Mouse (Mus musculus) CH12.LX (cell line): ENCODE results near the gene March8.

ENCODE experiments used
- CTCF ChIP-seq, 2 experiments: IDR thresholded peaks in 1 of 2; conservative IDR thresholded peaks in 1 of 2; 2 replicates each; pipeline ENCODE4 v1.5.1; 2011 to 2012; ENCODE audit warnings: low read depth in 2 of 2, low read length in 2 of 2, improper control_type of control experiment in 1 of 2, inconsistent platforms in 1 of 2, mild to moderate bottlenecking in 1 of 2, moderate library complexity in 1 of 2
- MAX ChIP-seq: IDR thresholded peaks from 2 replicates; pipeline ENCODE4 v1.6.1; 2011; ENCODE audit warnings: low read length, improper control_type of control experiment
- POLR2A ChIP-seq: IDR thresholded peaks from 2 replicates; pipeline ENCODE4 v1.6.1; 2011; ENCODE audit warnings: low read depth, mild to moderate bottlenecking, improper control_type of control experiment, low read length
- ZMIZ1 ChIP-seq: IDR thresholded peaks from 2 replicates; pipeline ENCODE4 v1.6.1; 2012; ENCODE audit warnings: low read depth, mild to moderate bottlenecking, inconsistent platforms, low read length, improper control_type of control experiment

DNA sequence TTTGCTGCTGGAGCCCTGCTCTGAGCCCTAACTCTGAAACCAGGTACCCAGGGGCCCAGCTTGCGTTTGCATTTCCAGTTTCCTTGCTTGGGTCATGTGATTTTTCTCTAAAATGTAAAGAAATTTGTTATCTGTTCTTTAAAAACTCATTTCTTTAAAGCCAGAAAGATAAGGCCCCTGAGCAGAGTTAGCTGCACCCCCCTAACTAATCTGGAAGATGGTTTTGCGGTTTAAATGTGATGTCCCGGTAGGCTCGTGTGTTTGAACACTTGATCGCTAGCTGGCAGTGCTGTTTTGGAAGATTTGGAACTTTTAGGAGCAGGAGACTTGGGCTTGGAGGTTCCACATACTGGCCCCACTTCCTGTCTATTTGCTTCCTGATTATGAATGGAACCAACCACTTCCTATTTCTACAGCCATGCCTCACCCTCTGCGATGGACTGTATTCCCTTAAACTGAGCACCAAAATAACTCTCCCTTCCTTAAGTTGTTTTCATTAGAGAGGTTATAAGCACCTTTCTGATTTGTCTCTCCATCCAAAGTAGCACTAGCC is 78.3 kb downstream of the March8 start:
- TF ChIP-seq MAX, result no peak
- TF ChIP-seq CTCF (conservative IDR thresholded peaks at IDR 0.05 in 1 of 2, IDR thresholded peaks at IDR 0.05 in 1 of 2; ENCODE audit: low read depth in 2 of 2, low read length in 2 of 2), result no peak
- TF ChIP-seq ZMIZ1, result no peak
- no peak for TF ChIP-seq POLR2A
